Mouse (Mus musculus): ENCODE data around the gene Gas2.

GRCm38 (mm10) chr7:51862842-51863241, 1.0 kb downstream of the Gas2 start:
- no peak for TF ChIP-seq CTCF (IDR thresholded peaks at IDR 0.05)
- no peak for TF ChIP-seq EP300 (IDR thresholded peaks at IDR 0.05; ENCODE audit: insufficient read depth, low read depth, low read length)
- no peak for TF ChIP-seq POLR2A (IDR thresholded peaks at IDR 0.05; ENCODE audit: insufficient read depth, low read depth, low read length)
